Mouse (Mus musculus) MEL (cell line): Measurements from ENCODE around the gene Pmm1. TPM values are rescaled to one million over a fixed set of nuclear protein-coding genes. Genes with fewer than 3 reads are reported as not detected.

ENCODE experiments used
- DNase-seq: peaks from one replicate; pipeline ENCODE4 v3.0.0; 2011; ENCODE audit warnings: low read depth, low spot score
- H3K27ac ChIP-seq: 2 replicates; pipeline ENCODE4 v1.5.1; 2012; ENCODE audit warnings: low read depth, mild to moderate bottlenecking, control low read depth, low read length, moderate library complexity; ENCODE audit not compliant: control insufficient read depth
- H3K27me3 ChIP-seq, 2 experiments: fragments of 150-350 bp in 1 of 2; sonication (generic) in 1 of 2; 2 replicates each; pipeline ENCODE4 v1.6.1; 2012; ENCODE audit warnings: low read length in 2 of 2, mild to moderate bottlenecking in 2 of 2, improper control_type of control experiment in 1 of 2, moderate library complexity in 1 of 2; ENCODE audit not compliant: insufficient read depth in 2 of 2, control insufficient read depth in 1 of 2
- H3K36me3 ChIP-seq, 2 experiments: 2 replicates each; pipeline ENCODE4 v1.6.1; 2012 to 2014; ENCODE audit warnings: low read length in 2 of 2, improper control_type of control experiment in 1 of 2, inconsistent platforms in 1 of 2, mild to moderate bottlenecking in 1 of 2; ENCODE audit not compliant: insufficient read depth in 2 of 2, control insufficient read depth in 1 of 2
- H3K4me1 ChIP-seq, 2 experiments: fragments of 150-350 bp in 1 of 2; sonication (generic) in 1 of 2; 2 replicates each; pipeline ENCODE4 v1.6.1; 2012; ENCODE audit warnings: low read length in 2 of 2, improper control_type of control experiment in 1 of 2, mild to moderate bottlenecking in 1 of 2; ENCODE audit not compliant: insufficient read depth in 2 of 2, control insufficient read depth in 1 of 2
- H3K4me3 ChIP-seq, 2 experiments: fragments of 150-350 bp in 1 of 2; sonication (generic) in 1 of 2; 2 replicates each; pipeline ENCODE4 v1.5.1; 2012; ENCODE audit warnings: low read depth in 2 of 2, low read length in 2 of 2, mild to moderate bottlenecking in 2 of 2, moderate library complexity in 2 of 2, control low read depth in 1 of 2, improper control_type of control experiment in 1 of 2; ENCODE audit not compliant: control insufficient read depth in 1 of 2, insufficient read depth in 1 of 2
- H3K79me2 ChIP-seq: 2 replicates; pipeline ENCODE4 v1.6.1; 2012; ENCODE audit warnings: mild to moderate bottlenecking, low read length, moderate library complexity; ENCODE audit not compliant: control insufficient read depth, poor library complexity, insufficient read depth
- H3K9ac ChIP-seq: 2 replicates; pipeline ENCODE4 v1.6.1; 2012; ENCODE audit warnings: low read depth, mild to moderate bottlenecking, control low read depth, low read length, moderate library complexity; ENCODE audit not compliant: control insufficient read depth, poor library complexity, severe bottlenecking
- H3K9me3 ChIP-seq: fragments of 150-350 bp; sonication (generic); replicated peaks from 2 replicates; pipeline ENCODE4 v1.6.1; 2012; ENCODE audit warnings: mild to moderate bottlenecking, low read length, improper control_type of control experiment, moderate library complexity; ENCODE audit not compliant: insufficient read depth
- BHLHE40 ChIP-seq: IDR thresholded peaks from 2 replicates; pipeline ENCODE4 v1.6.1; 2012; ENCODE audit warnings: low read depth, mild to moderate bottlenecking, inconsistent platforms, low read length, improper control_type of control experiment, borderline replicate concordance
- CHD2 ChIP-seq: IDR thresholded peaks from 2 replicates; pipeline ENCODE4 v1.6.1; 2011; ENCODE audit warnings: low read length, improper control_type of control experiment
- CTCF ChIP-seq, 3 experiments: IDR thresholded peaks in 2 of 3; conservative IDR thresholded peaks in 1 of 3; 2 replicates each; pipeline ENCODE4 v1.5.1; 2011 to 2012; ENCODE audit warnings: low read length in 3 of 3, low read depth in 2 of 3, mild to moderate bottlenecking in 2 of 3, improper control_type of control experiment in 1 of 3, inconsistent platforms in 1 of 3, mixed read lengths in 1 of 3, moderate library complexity in 1 of 3; ENCODE audit not compliant: control insufficient read depth in 1 of 3, insufficient read depth in 1 of 3, poor library complexity in 1 of 3, severe bottlenecking in 1 of 3
- E2F4 ChIP-seq: IDR thresholded peaks from 2 replicates; pipeline ENCODE4 v1.6.1; 2011; ENCODE audit warnings: low read depth, low read length, improper control_type of control experiment, borderline replicate concordance
- EP300 ChIP-seq, 2 experiments: IDR thresholded peaks; 2 replicates each; pipeline ENCODE4 v1.6.1; 2011; ENCODE audit warnings: improper control_type of control experiment in 2 of 2, low read length in 2 of 2, low read depth in 1 of 2, mild to moderate bottlenecking in 1 of 2
- GABPA ChIP-seq: IDR thresholded peaks from 2 replicates; pipeline ENCODE4 v1.6.1; 2012; ENCODE audit warnings: low read depth, mild to moderate bottlenecking, inconsistent platforms, low read length, improper control_type of control experiment, moderate library complexity
- GATA1 ChIP-seq: IDR thresholded peaks from 2 replicates; pipeline ENCODE4 v1.6.1; 2011; ENCODE audit warnings: low read depth, low read length, improper control_type of control experiment
- KAT2A ChIP-seq: conservative IDR thresholded peaks from 2 replicates; pipeline ENCODE4 v1.6.1; 2012; ENCODE audit warnings: low read depth, low read length, improper control_type of control experiment, inconsistent platforms
- MAFK ChIP-seq: IDR thresholded peaks from 2 replicates; pipeline ENCODE4 v1.6.1; 2011; ENCODE audit warnings: low read depth, mild to moderate bottlenecking, low read length, improper control_type of control experiment, borderline replicate concordance
- MAX ChIP-seq: IDR thresholded peaks from 2 replicates; pipeline ENCODE4 v1.6.1; 2011; ENCODE audit warnings: low read length, improper control_type of control experiment
- MAZ ChIP-seq: IDR thresholded peaks from 2 replicates; pipeline ENCODE4 v1.6.1; 2012; ENCODE audit warnings: low read depth, mild to moderate bottlenecking, inconsistent platforms, low read length, improper control_type of control experiment
- MXI1 ChIP-seq: IDR thresholded peaks from 2 replicates; pipeline ENCODE4 v1.6.1; 2011; ENCODE audit warnings: mild to moderate bottlenecking, low read depth, low read length, improper control_type of control experiment
- MYB ChIP-seq: IDR thresholded peaks from 2 replicates; pipeline ENCODE4 v1.6.1; 2011; ENCODE audit warnings: mild to moderate bottlenecking, low read depth, low read length, improper control_type of control experiment
- NELFE ChIP-seq: IDR thresholded peaks from 2 replicates; pipeline ENCODE4 v1.6.1; 2011; ENCODE audit warnings: low read depth, low read length, improper control_type of control experiment
- POLR2AphosphoS5 ChIP-seq: IDR thresholded peaks from 2 replicates; pipeline ENCODE4 v1.6.1; 2012; ENCODE audit warnings: low read depth, borderline replicate concordance, mild to moderate bottlenecking, inconsistent platforms, low read length, moderate library complexity, mixed read lengths
- RCOR1 ChIP-seq: IDR thresholded peaks from 2 replicates; pipeline ENCODE4 v1.6.1; 2012; ENCODE audit warnings: low read depth, mild to moderate bottlenecking, inconsistent platforms, low read length, improper control_type of control experiment
- SIN3A ChIP-seq: IDR thresholded peaks from 2 replicates; pipeline ENCODE4 v1.6.1; 2012; ENCODE audit warnings: low read length, improper control_type of control experiment, inconsistent platforms
- SMC3 ChIP-seq: IDR thresholded peaks from 2 replicates; pipeline ENCODE4 v1.6.1; 2011; ENCODE audit warnings: low read depth, low read length, improper control_type of control experiment
- TCF12 ChIP-seq: IDR thresholded peaks from 2 replicates; pipeline ENCODE4 v1.6.1; 2014; ENCODE audit warnings: low read depth, mild to moderate bottlenecking, inconsistent platforms, low read length, improper control_type of control experiment, moderate library complexity
- USF2 ChIP-seq, 2 experiments: IDR thresholded peaks; 2 replicates each; pipeline ENCODE4 v1.6.1; 2011 to 2012; ENCODE audit warnings: improper control_type of control experiment in 2 of 2, low read length in 2 of 2, borderline replicate concordance in 1 of 2, inconsistent platforms in 1 of 2, low read depth in 1 of 2, mild to moderate bottlenecking in 1 of 2; ENCODE audit not compliant: insufficient read depth in 1 of 2
- ZC3H11A ChIP-seq: IDR thresholded peaks from 2 replicates; pipeline ENCODE4 v1.6.1; 2012; ENCODE audit warnings: low read depth, mild to moderate bottlenecking, inconsistent platforms, low read length, improper control_type of control experiment
- ZMIZ1 ChIP-seq: IDR thresholded peaks from 2 replicates; pipeline ENCODE4 v1.6.1; 2012; ENCODE audit warnings: low read depth, mild to moderate bottlenecking, inconsistent platforms, low read length, improper control_type of control experiment, moderate library complexity
- ZNF384 ChIP-seq: IDR thresholded peaks from 2 replicates; pipeline ENCODE4 v1.6.1; 2012; ENCODE audit warnings: low read depth, mild to moderate bottlenecking, inconsistent platforms, low read length, improper control_type of control experiment
- polyA plus RNA-seq, 2 experiments: library from polyadenylated mRNA; stranded (reverse) in 1 of 2; unstranded in 1 of 2; fragments of >175 nt in 1 of 2; fragments of >200 nt in 1 of 2; gene quantifications; 2 replicates each; pipeline versions ENCODE4 v1.2.1 to v1.2.4; 2012; ENCODE audit warnings: low replicate concordance in 2 of 2, low read depth in 1 of 2; ENCODE audit not compliant: insufficient read length in 2 of 2, insufficient read depth in 1 of 2, missing spikeins in 1 of 2
- total RNA-seq: library from RNA; depleted of rRNA; stranded (reverse); fragments of 300-350 nt; gene quantifications from 2 replicates; pipeline ENCODE4 v1.2.3, GENCODE M21; 2012

Gene Pmm1
- total and polyA plus RNA-seq, 3 experiments = 72.7 to 111 TPM; not detected in 1

DNA sequence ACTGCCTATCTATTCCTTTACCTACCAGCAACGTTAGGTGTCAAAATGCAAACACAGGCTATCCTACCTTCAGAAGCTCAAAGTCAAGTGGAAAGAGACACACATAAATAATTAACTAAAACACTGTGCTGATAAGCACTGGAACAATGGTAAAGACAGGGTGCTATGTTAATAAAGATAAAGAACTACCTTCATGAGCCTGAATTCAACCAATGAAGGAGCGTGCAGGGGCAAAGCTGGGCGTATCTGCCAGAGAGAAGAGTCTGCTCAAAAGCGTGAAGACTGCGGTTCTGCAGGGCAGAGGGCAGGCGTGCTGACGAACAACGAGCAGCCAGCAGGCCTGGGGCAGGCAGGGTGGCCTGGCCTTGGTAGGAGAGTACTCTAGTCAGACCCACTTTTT is 43.5 kb upstream of the Pmm1 start:
- H3K79me2 ChIP-seq = peaks cover 7% of the 10 kb centered on the region; the same call in 1 of the 2 replicates
- no peaks in the 10 kb centered on the region for H3K9me3 ChIP-seq
- peak; percentile 60 for DNase-seq
- peaks cover 16 to 17% of the 10 kb centered on the region in 2 experiments for H3K4me1 ChIP-seq
- H3K27me3 ChIP-seq = no peaks in the 10 kb centered on the region
- peaks cover 10 to 26% of the 10 kb centered on the region in 2 experiments for H3K36me3 ChIP-seq
- H3K4me3 ChIP-seq = no peak overlapping the region
- peak; percentile 39; the same call in 1 of the 2 replicates for TF ChIP-seq MAX
- no peak for TF ChIP-seq BHLHE40
- TF ChIP-seq RCOR1 = no peak
- peak; percentile 66 for TF ChIP-seq GATA1
- no peak for TF ChIP-seq POLR2AphosphoS5
- no peak for TF ChIP-seq CHD2
- TF ChIP-seq MAFK = no peak
- no peak for TF ChIP-seq KAT2A
- no peak for TF ChIP-seq ZMIZ1
- TF ChIP-seq EP300 (IDR thresholded peaks at IDR 0.05; ENCODE audit: low read depth in 1 of 2, low read length in 2 of 2) = peak; percentile 31 to 43; a peak in 2 of 4 replicates
- TF ChIP-seq E2F4 = no peak
- TF ChIP-seq TCF12 = peak; percentile 49; the same call in 1 of the 2 replicates
- no peak for TF ChIP-seq GABPA
- no peak for TF ChIP-seq CTCF (IDR thresholded peaks at IDR 0.05 in 2 of 3, conservative IDR thresholded peaks at IDR 0.05 in 1 of 3; ENCODE audit: control insufficient read depth in 1 of 3, insufficient read depth in 1 of 3, low read depth in 2 of 3, low read length in 3 of 3, poor library complexity in 1 of 3, severe bottlenecking in 1 of 3)
- TF ChIP-seq MYB = no peak
- no peak for TF ChIP-seq ZC3H11A
- no peak for TF ChIP-seq ZNF384
- peak; percentile 62; the same call in 1 of the 2 replicates for TF ChIP-seq MXI1
- peak; percentile 51; the same call in 1 of the 2 replicates for TF ChIP-seq SIN3A
- no peak for TF ChIP-seq MAZ
- TF ChIP-seq USF2 (IDR thresholded peaks at IDR 0.05; ENCODE audit: borderline replicate concordance in 1 of 2, insufficient read depth in 1 of 2, low read depth in 1 of 2, low read length in 2 of 2) = no peak
- no peak for TF ChIP-seq NELFE
- TF ChIP-seq SMC3 = no peak
- no peak overlapping the region for H3K9ac ChIP-seq
- H3K27ac ChIP-seq = 0 out of 2 replicates have a peak overlapping the region, but pooled peaks have one; percentile 8
